Mouse (Mus musculus) ZHBTc4 (cell line): ENCODE results near the gene Cped1.
A peak's percentile ranks its signal among the peaks of the same experiment; 100 is the strongest.

Source experiments
- DNase-seq: peaks from one replicate; pipeline ENCODE4 v3.0.0-alpha.2; 2011; ENCODE audit warnings: low read depth, low spot score

Cped1 gene

GRCm38 (mm10) chr6:21985732-21986540 is at the start of gene Cped1:
Gene Cped1, plus strand, starts transcription at chr6:21985916.
- peak; percentile 82 for DNase-seq

- DNase-seq: peak; percentile 14
Observed at GRCm38 (mm10) chr6:21937981-21938635, 47.6 kb upstream of the Cped1 start.

- DNase-seq: peak; percentile 99
Observed at GRCm38 (mm10) chr6:21949226-21949731, 36.4 kb upstream of the Cped1 start, which contains the start of gene Ing3. Gene Ing3, plus strand, starts transcription at chr6:21949571.

- DNase-seq: peak; percentile 99
Observed at GRCm38 (mm10) chr6:21949771-21950448, 35.8 kb upstream of the Cped1 start.

GRCm38 (mm10) chr6:21950676-21951075 is 35.0 kb upstream of the Cped1 start:
- no peak for DNase-seq

- DNase-seq: no peak
Observed at GRCm38 (mm10) chr6:21955468-21955867, 30.2 kb upstream of the Cped1 start.

- DNase-seq: no peak
Observed at GRCm38 (mm10) chr6:21958922-21959321, 26.8 kb upstream of the Cped1 start.

- DNase-seq: no peak
Observed at GRCm38 (mm10) chr6:21959909-21960308, 25.8 kb upstream of the Cped1 start.

GRCm38 (mm10) chr6:21977532-21977931 is 8.2 kb upstream of the Cped1 start:
- DNase-seq: no peak

GRCm38 (mm10) chr6:21981114-21981513 is 4.6 kb upstream of the Cped1 start:
- DNase-seq: no peak

GRCm38 (mm10) chr6:21984990-21985731 is 555 bp upstream of the Cped1 start:
- peak; percentile 87 for DNase-seq

- no peak for DNase-seq
Observed at GRCm38 (mm10) chr6:21986660-21987331, 1.1 kb downstream of the Cped1 start.

- DNase-seq: no peak
Observed at GRCm38 (mm10) chr6:21987554-21987953, 1.8 kb downstream of the Cped1 start.

GRCm38 (mm10) chr6:21988296-21988695 is 2.6 kb downstream of the Cped1 start:
- no peak for DNase-seq

- no peak for DNase-seq
Observed at GRCm38 (mm10) chr6:21989081-21989480, 3.4 kb downstream of the Cped1 start.

- no peak for DNase-seq
Observed at GRCm38 (mm10) chr6:21990181-21991135, 4.7 kb downstream of the Cped1 start.

GRCm38 (mm10) chr6:21991151-21991550 is 5.4 kb downstream of the Cped1 start:
- no peak for DNase-seq

- DNase-seq: no peak
Observed at GRCm38 (mm10) chr6:21993070-21993469, 7.4 kb downstream of the Cped1 start.

GRCm38 (mm10) chr6:21998131-21998530 is 12.4 kb downstream of the Cped1 start:
- no peak for DNase-seq

GRCm38 (mm10) chr6:21999025-21999424 is 13.3 kb downstream of the Cped1 start:
- DNase-seq: no peak
